Mouse (Mus musculus) mouse embryonic stem cell (cell line): ENCODE data around the gene Cpne8.
"Not testable (repeated sequence)": the region's sequence is repeated elsewhere in the genome, so short reads cannot be mapped to it uniquely, and the experiment has no call there.

Source experiments
- in situ Hi-C, 2 experiments: fragments of 300-500 bp; cut with MboI; formaldehyde crosslinking; loops; 1 replicate in 1 of 2; 3 replicates in 1 of 2; pipeline ENCODE4 v1.14.3; 2019 to 2020; ENCODE audit warnings: low sequenced_read_pairs in 2 of 2, low pct_unique_long_range_greater_than_20kb in 1 of 2, mixed read lengths in 1 of 2; ENCODE audit not compliant: unreplicated experiment in 1 of 2

The Cpne8 gene

GRCm38 (mm10) chr15:90536311-90537202 lies 142.7 kb downstream of the Cpne8 start:
- in situ Hi-C loops: no loop called here

GRCm38 (mm10) chr15:90535730-90536129 lies 143.5 kb downstream of the Cpne8 start:
- in situ Hi-C loops: no loop called here

GRCm38 (mm10) chr15:90512769-90513168 lies 166.5 kb downstream of the Cpne8 start:
- in situ Hi-C loops: no loop called here

- in situ Hi-C loops: no loop called here
Measured at GRCm38 (mm10) chr15:90497080-90497479, 182.2 kb downstream of the Cpne8 start.

GRCm38 (mm10) chr15:90491558-90491957 lies 187.7 kb downstream of the Cpne8 start:
- in situ Hi-C loops: no loop called here

GRCm38 (mm10) chr15:90490186-90490585 lies 189.0 kb downstream of the Cpne8 start:
- in situ Hi-C loops: no loop called here

- in situ Hi-C loops: not testable (repeated sequence)
Measured at GRCm38 (mm10) chr15:90470561-90470960, 208.7 kb downstream of the Cpne8 start.

GRCm38 (mm10) chr15:90463281-90463680 lies 216.0 kb downstream of the Cpne8 start:
- in situ Hi-C loops: no loop called here

GRCm38 (mm10) chr15:90446076-90446475 lies 233.2 kb downstream of the Cpne8 start:
- in situ Hi-C loops: no loop called here
